Mouse (Mus musculus) frontal cortex, postnatal 25 days (tissue): ENCODE results near the gene Cib3.

Experiments used
- DNase-seq, 2 experiments: peaks; one replicate each; pipeline ENCODE4 v3.0.0; 2022; ENCODE audit warnings: low spot score in 2 of 2

Gene Cib3

GRCm38 (mm10) chr8:72210222-72210621 is 2.4 kb downstream of the Cib3 start:
- no peak for DNase-seq

- no peak for DNase-seq
These were observed 4.1 kb downstream of the Cib3 start for GRCm38 (mm10) chr8:72208582-72208981.

GRCm38 (mm10) chr8:72197997-72198396 is 14.6 kb downstream of the Cib3 start:
- no peak for DNase-seq

GRCm38 (mm10) chr8:72192065-72192464 is 20.6 kb downstream of the Cib3 start:
- no peak for DNase-seq

GRCm38 (mm10) chr8:72190215-72190539 is 22.5 kb downstream of the Cib3 start:
- no peak for DNase-seq

- no peak for DNase-seq
These were observed 23.0 kb downstream of the Cib3 start, which contains the start of gene Hsh2d for GRCm38 (mm10) chr8:72189417-72190214. Gene Hsh2d (plus strand): TSS chr8:72189638.

GRCm38 (mm10) chr8:72187793-72188331 is 24.8 kb downstream of the Cib3 start:
- DNase-seq = no peak

GRCm38 (mm10) chr8:72183554-72184202 is 29.0 kb downstream of the Cib3 start:
- no peak for DNase-seq

GRCm38 (mm10) chr8:72177346-72177925 is 35.2 kb downstream of the Cib3 start:
- peak; percentile 47 to 64 for DNase-seq

- DNase-seq = no peak
These were observed 42.9 kb downstream of the Cib3 start for GRCm38 (mm10) chr8:72169681-72170249.

GRCm38 (mm10) chr8:72169098-72169668 is 43.5 kb downstream of the Cib3 start:
- no peak for DNase-seq

- no peak for DNase-seq
These were observed 49.8 kb downstream of the Cib3 start for GRCm38 (mm10) chr8:72162821-72163220.

GRCm38 (mm10) chr8:72160707-72161697 is 51.6 kb downstream of the Cib3 start, which contains the start of gene Rab8a:
Gene Rab8a (plus strand): TSS chr8:72161200.
- DNase-seq = peak; percentile 99

GRCm38 (mm10) chr8:72160007-72160406 is 52.6 kb downstream of the Cib3 start:
- DNase-seq = no peak

- no peak for DNase-seq
These were observed 53.9 kb downstream of the Cib3 start for GRCm38 (mm10) chr8:72158726-72159125.

- no peak for DNase-seq
These were observed 54.5 kb downstream of the Cib3 start for GRCm38 (mm10) chr8:72158096-72158495.
